Mouse (Mus musculus): ENCODE data around the gene Crygc.

- TF ChIP-seq EP300 (IDR thresholded peaks at IDR 0.05; ENCODE audit: insufficient read depth, low read depth, low read length), result no peak
- no peak for TF ChIP-seq CTCF (IDR thresholded peaks at IDR 0.05)
- no peak for TF ChIP-seq POLR2A (IDR thresholded peaks at IDR 0.05; ENCODE audit: insufficient read depth, low read depth, low read length)
These were observed 38.0 kb downstream of the Crygc start for GRCm38 (mm10) chr1:65035513-65035912.
